Comparison of ENCODE assay signal across 8 mouse cellular contexts in the genomic region with DNA sequence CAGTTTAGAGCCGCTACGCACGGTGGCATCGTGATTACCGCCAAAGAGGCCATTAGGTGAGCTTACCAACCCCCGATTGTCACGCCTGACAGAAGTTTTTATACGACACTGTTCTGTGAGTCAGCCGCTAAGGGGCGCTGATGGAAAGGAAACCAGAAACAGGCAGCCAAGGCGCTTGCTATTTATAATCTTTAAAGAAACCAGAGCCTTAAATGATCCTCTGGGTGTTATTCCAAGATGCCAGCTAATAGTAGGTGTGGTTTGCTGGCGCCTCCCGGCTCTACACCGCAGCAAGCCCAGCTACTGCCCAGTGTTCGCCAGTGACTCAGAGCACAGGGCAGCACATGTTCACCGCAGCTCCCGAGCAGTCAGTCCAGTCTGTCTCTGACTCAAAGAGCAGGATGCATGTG. TPM values are rescaled to one million over a fixed set of nuclear protein-coding genes. Genes with fewer than 3 reads are reported as not detected.
A peak's percentile ranks its signal among the peaks of the same experiment; 100 is the strongest.
DNase-seq lines count a peak whose midpoint lies in the region; ATAC-seq and TF ChIP-seq lines count a peak whose summit lies in the region.

No protein-coding gene starts in this region.

- peak; percentile 66; the same call in 1 of the 2 replicates for ATAC-seq in intestine, embryonic 14.5 days (replicated peaks; ENCODE audit: low FRiP score, low TSS enrichment, low read depth)
- ATAC-seq in midbrain, embryonic 12.5 days (ENCODE audit: low FRiP score, low read depth) = peak; percentile 23; the same call in 1 of the 2 replicates
- ATAC-seq in inflammation-experienced regulatory T-cells, adult 6 months = no peak

- intact Hi-C loops in gastrocnemius, postnatal 14 days (cut with DNase I; ENCODE audit: low total_unique reads) = loop anchor here (5.0 kb wide), 1 partner anchor 169 kb away; no protein-coding TSS in a partner anchor
- intact Hi-C loops in left cerebral cortex, postnatal 10 days (cut with DNase I) = loop anchor here (2.0 to 5.0 kb wide), 3 partner anchors 154 to 284 kb away; a partner anchor contains a TSS

- no peaks in the 10 kb centered on the region for H3K4me1 ChIP-seq in cortical plate, adult 2 months (ENCODE audit: control insufficient read depth, insufficient read depth, low read length)
- no peaks in the 10 kb centered on the region for H3K4me1 ChIP-seq in intestine, embryonic 14.5 days (replicated peaks; ENCODE audit: control insufficient read depth, insufficient read depth, low read length)
- H3K4me1 ChIP-seq in midbrain, embryonic 12.5 days = peaks cover 3% of the 10 kb centered on the region
- H3K4me1 ChIP-seq in small intestine, adult 2 months (ENCODE audit: control insufficient read depth, insufficient read depth, insufficient read length, low read length) = no peaks in the 10 kb centered on the region

- no peaks in the 10 kb centered on the region for H3K9me3 ChIP-seq in intestine, embryonic 14.5 days (ENCODE audit: control insufficient read depth, low read length)
- no peaks in the 10 kb centered on the region for H3K9me3 ChIP-seq in midbrain, embryonic 12.5 days

- H3K4me3 ChIP-seq in cortical plate, adult 2 months (ENCODE audit: insufficient read depth, low read length) = peak overlapping the region; percentile 16
- H3K4me3 ChIP-seq in intestine, embryonic 14.5 days (ENCODE audit: low read depth, low read length) = no peak overlapping the region
- H3K4me3 ChIP-seq in midbrain, embryonic 12.5 days = no peak overlapping the region
- H3K4me3 ChIP-seq in small intestine, adult 2 months (ENCODE audit: low read depth, low read length) = no peak overlapping the region

- H3K27me3 ChIP-seq in intestine, embryonic 14.5 days (replicated peaks; ENCODE audit: control insufficient read depth, insufficient read depth, low read length) = no peaks in the 10 kb centered on the region
- H3K27me3 ChIP-seq in midbrain, embryonic 12.5 days = peaks cover 49% of the 10 kb centered on the region
- no peaks in the 10 kb centered on the region for H3K27me3 ChIP-seq in small intestine, adult 2 months (ENCODE audit: control insufficient read depth, insufficient read depth, low read length)

- peak; percentile 98 for DNase-seq in adipocyte (ENCODE audit: low spot score)
- DNase-seq in gastrocnemius, postnatal 14 days = peak; percentile 82
- DNase-seq in intestine, embryonic 14.5 days (ENCODE audit: low spot score) = peak; percentile 84
- DNase-seq in left cerebral cortex, postnatal 10 days (ENCODE audit: extremely low spot score in 1 of 2, low spot score in 2 of 2) = peak; percentile 72 to 87

- TF ChIP-seq POLR2A in cortical plate, adult 2 months (IDR thresholded peaks at IDR 0.05; ENCODE audit: extremely low read depth, insufficient read depth, low read length) = no peak
- no peak for TF ChIP-seq POLR2A in small intestine, adult 2 months (IDR thresholded peaks at IDR 0.05; ENCODE audit: low read depth, low read length)

- 14% methylated on average over 17 of the region's 17 CpGs for WGBS in intestine, embryonic 14.5 days
- WGBS in midbrain, embryonic 12.5 days = 26% methylated on average over 17 of the region's 17 CpGs
- 10% methylated on average over 17 of the region's 17 CpGs for WGBS in small intestine, adult 2 months

- H3K9ac ChIP-seq in intestine, embryonic 14.5 days (ENCODE audit: low read length) = no peak overlapping the region
- no peak overlapping the region for H3K9ac ChIP-seq in midbrain, embryonic 12.5 days (replicated peaks)

- peak; percentile 77 for TF ChIP-seq CTCF in cortical plate, adult 2 months (IDR thresholded peaks at IDR 0.05; ENCODE audit: extremely low read depth, insufficient read depth, low read length)
- peak; percentile 80; the same call in 1 of the 2 replicates for TF ChIP-seq CTCF in small intestine, adult 2 months (IDR thresholded peaks at IDR 0.05; ENCODE audit: extremely low read depth, insufficient read length, insufficient replicate concordance, low read depth, low read length)

- peak overlapping the region; percentile 2 for H3K4me2 ChIP-seq in intestine, embryonic 14.5 days (ENCODE audit: low read length)
- no peak overlapping the region for H3K4me2 ChIP-seq in midbrain, embryonic 12.5 days (replicated peaks)

- peaks cover 15% of the 10 kb centered on the region for H3K36me3 ChIP-seq in intestine, embryonic 14.5 days (ENCODE audit: control insufficient read depth, insufficient read depth, low read length)
- 0 out of 2 replicates have a peak, but pooled peaks cover 6% of the 10 kb centered on the region for H3K36me3 ChIP-seq in midbrain, embryonic 12.5 days
- no peaks in the 10 kb centered on the region for H3K36me3 ChIP-seq in small intestine, adult 2 months (ENCODE audit: control insufficient read depth, insufficient read depth, low read length)

- no peak overlapping the region for H3K27ac ChIP-seq in cortical plate, adult 2 months (ENCODE audit: insufficient read depth, low read length)
- H3K27ac ChIP-seq in intestine, embryonic 14.5 days (ENCODE audit: low read depth) = no peak overlapping the region
- no peak overlapping the region for H3K27ac ChIP-seq in midbrain, embryonic 12.5 days (replicated peaks)
- H3K27ac ChIP-seq in small intestine, adult 2 months (ENCODE audit: insufficient read depth, low read depth, low read length) = no peak overlapping the region

RNA-seq across cellular contexts. Expression of a gene that starts 35.2 kb away (rescaled TPM):
- polyA plus RNA-seq in cortical plate, adult 2 months (2012; rRNA removed) = 2.8 and 2.9 TPM in 2 replicates
- 1 to 10 TPM; 8.0 to 8.1 TPM for total RNA-seq in gastrocnemius, postnatal 14 days (2021)
- polyA plus RNA-seq in intestine, embryonic 14.5 days (2014; fragmentation: Nextera tagmentation; extraction: Ambion mirVana) = 9.1 and 10.9 TPM in 2 replicates
- total RNA-seq in left cerebral cortex, postnatal 10 days (2021) = 1 to 10 TPM; 6.1 to 6.8 TPM
- polyA plus RNA-seq in midbrain, embryonic 12.5 days (2016; fragmentation: Nextera tagmentation; extraction: Ambion mirVana) = 9.2 and 10.8 TPM in 2 replicates
- 1.2 and 2.1 TPM in 2 replicates for polyA plus RNA-seq in small intestine, adult 2 months (2012; rRNA removed)
- 1 to 10 TPM; 2.7 to 9.7 (median 7.2) TPM for polyA plus RNA-seq in inflammation-experienced regulatory T-cells, adult 6 months (2017; shearing (Covaris generic))
